ENCODE assay signal across 8 mouse cellular contexts in the genomic region with DNA sequence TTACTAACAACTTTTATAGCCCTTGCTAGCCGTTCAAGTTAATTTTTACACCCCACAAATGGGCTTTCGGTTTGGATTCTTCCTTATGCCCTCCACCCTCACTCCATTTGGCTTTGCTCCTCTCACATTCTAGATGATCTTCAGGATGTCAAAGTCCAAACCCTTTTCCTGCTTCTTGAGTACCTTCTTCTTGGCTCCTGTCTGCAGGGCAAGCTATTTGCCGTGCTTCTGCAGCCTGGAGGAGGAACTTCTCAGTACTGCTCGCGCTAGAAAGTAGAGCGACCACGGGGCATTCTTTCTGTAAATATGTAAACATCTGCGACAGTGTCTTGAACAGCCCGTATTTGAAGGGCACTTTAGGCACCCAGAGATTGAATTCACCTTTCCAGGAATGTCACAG. TPM values are rescaled to one million over a fixed set of nuclear protein-coding genes. Genes with fewer than 3 reads are reported as not detected.
DNase-seq lines count a peak whose midpoint lies in the region; ATAC-seq lines count a peak whose summit lies in the region.

No protein-coding gene starts in this region.

- no peaks in the 10 kb centered on the region for H3K36me3 ChIP-seq in heart, embryonic 14.5 days (ENCODE audit: control insufficient read depth, insufficient read depth, low read length)
- H3K36me3 ChIP-seq in liver, embryonic 15.5 days (replicated peaks), result 0 out of 2 replicates have a peak, but pooled peaks cover under 1% of the 10 kb centered on the region
- H3K36me3 ChIP-seq in stomach, embryonic 16.5 days (ENCODE audit: control insufficient read depth, insufficient read depth, low read length), result no peaks in the 10 kb centered on the region

- no peak for ATAC-seq in heart, embryonic 14.5 days (ENCODE audit: insufficient number of reproducible peaks, insufficient read depth, low FRiP score, low read depth)
- no peak for ATAC-seq in liver, embryonic 15.5 days (ENCODE audit: insufficient read depth)
- no peak for ATAC-seq in stomach, embryonic 16.5 days (ENCODE audit: insufficient read depth, low FRiP score)

- no peaks in the 10 kb centered on the region for H3K27me3 ChIP-seq in heart, embryonic 14.5 days (ENCODE audit: control insufficient read depth, insufficient read depth, low read length)
- H3K27me3 ChIP-seq in liver, embryonic 15.5 days, result no peaks in the 10 kb centered on the region
- H3K27me3 ChIP-seq in stomach, embryonic 16.5 days (ENCODE audit: control insufficient read depth, insufficient read depth, low read length), result no peaks in the 10 kb centered on the region

- H3K4me3 ChIP-seq in heart, embryonic 14.5 days (ENCODE audit: control insufficient read depth in 1 of 2, insufficient read depth in 1 of 2, low read depth in 1 of 2, low read length in 2 of 2), result peak overlapping the region; percentile 67 to 96
- H3K4me3 ChIP-seq in liver, embryonic 15.5 days (replicated peaks), result peak overlapping the region; percentile 85
- peak overlapping the region; percentile 68 for H3K4me3 ChIP-seq in stomach, embryonic 16.5 days (replicated peaks; ENCODE audit: low read length)

- intact Hi-C loops in heart, postnatal 10 days (cut with DNase I), result loop anchor here (5.0 kb wide), 1 partner anchor 81 kb away; no protein-coding TSS in a partner anchor
- intact Hi-C loops in gastrocnemius, postnatal 36 days (cut with DNase I), result no loop called here

- H3K9ac ChIP-seq in heart, embryonic 14.5 days (ENCODE audit: low read length), result peak overlapping the region; percentile 79
- H3K9ac ChIP-seq in liver, embryonic 15.5 days, result peak overlapping the region; percentile 94
- peak overlapping the region; percentile 79 for H3K9ac ChIP-seq in stomach, embryonic 16.5 days (ENCODE audit: low read length)

- H3K4me1 ChIP-seq in heart, embryonic 14.5 days (ENCODE audit: control insufficient read depth in 2 of 2, insufficient read depth in 2 of 2, low read length in 2 of 2), result peaks cover 0 to 11% of the 10 kb centered on the region in 2 experiments; a peak in 2 of 4 replicates
- peaks cover 48% of the 10 kb centered on the region for H3K4me1 ChIP-seq in liver, embryonic 15.5 days (replicated peaks)
- peaks cover 17% of the 10 kb centered on the region for H3K4me1 ChIP-seq in stomach, embryonic 16.5 days (ENCODE audit: control insufficient read depth, insufficient read depth, low read length)

- DNase-seq in heart, postnatal 10 days, result no peak
- peak; percentile 46 for DNase-seq in embryo, embryonic 11 days
- DNase-seq in induced T-regulatory cell, adult 2 months (ENCODE audit: low read depth), result peak; percentile 65
- no peak for DNase-seq in gastrocnemius, postnatal 36 days
- no peak for DNase-seq in frontal cortex, postnatal 25 days (ENCODE audit: low spot score in 2 of 2)

- peak overlapping the region; percentile 85 for H3K4me2 ChIP-seq in heart, embryonic 14.5 days (ENCODE audit: low read length)
- peak overlapping the region; percentile 98 for H3K4me2 ChIP-seq in liver, embryonic 15.5 days
- H3K4me2 ChIP-seq in stomach, embryonic 16.5 days (ENCODE audit: low read depth, low read length), result peak overlapping the region; percentile 93

- 10% methylated on average over 9 of the region's 9 CpGs for WGBS in heart, embryonic 14.5 days
- 5% methylated on average over 9 of the region's 9 CpGs for WGBS in liver, embryonic 15.5 days (ENCODE audit: insufficient replicate concordance)
- 5% methylated on average over 9 of the region's 9 CpGs for WGBS in stomach, embryonic 16.5 days

- H3K9me3 ChIP-seq in heart, embryonic 14.5 days (ENCODE audit: control insufficient read depth, low read length), result 0 out of 2 replicates have a peak, but pooled peaks cover 2% of the 10 kb centered on the region
- H3K9me3 ChIP-seq in liver, embryonic 15.5 days (replicated peaks), result 0 out of 2 replicates have a peak, but pooled peaks cover 3% of the 10 kb centered on the region
- H3K9me3 ChIP-seq in stomach, embryonic 16.5 days (replicated peaks; ENCODE audit: control insufficient read depth, low read length), result no peaks in the 10 kb centered on the region

- peak overlapping the region in 1 of 2 experiments; percentile 81; a peak in 1 of 4 replicates for H3K27ac ChIP-seq in heart, embryonic 14.5 days (replicated peaks in 1 of 2; ENCODE audit: control insufficient read depth in 1 of 2, insufficient read depth in 1 of 2, low read depth in 2 of 2, low read length in 2 of 2)
- peak overlapping the region; percentile 92 for H3K27ac ChIP-seq in liver, embryonic 15.5 days (replicated peaks)
- H3K27ac ChIP-seq in stomach, embryonic 16.5 days (ENCODE audit: low read length), result no peak overlapping the region

RNA-seq across cellular contexts. Expression of a gene that starts 0.4 kb away (rescaled TPM):
- 9.2 and 11.0 TPM in 2 replicates for polyA plus RNA-seq in heart, embryonic 14.5 days (2014; fragmentation: Nextera tagmentation; extraction: Ambion mirVana)
- 10 to 100 TPM in 1 of 2 experiments, 1 to 10 TPM in 1; 8.4 to 10.2 TPM for total RNA-seq in heart, postnatal 10 days (2021)
- 25.7 and 25.8 TPM in 2 replicates for polyA plus RNA-seq in liver, embryonic 15.5 days (2015; fragmentation: Nextera tagmentation; extraction: Ambion mirVana)
- 34.5 and 36.8 TPM in 2 replicates for polyA plus RNA-seq in stomach, embryonic 16.5 days (2015; fragmentation: Nextera tagmentation; extraction: Ambion mirVana)
- 1 to 10 TPM; 1.9 to 2.8 TPM for total RNA-seq in gastrocnemius, postnatal 36 days (2021)

Comparison
In these comparisons a context has a peak if more than half of its experiments do, and no peak if none do; other contexts are left out.
1. DNase-seq: peak in embryo, embryonic 11 days (single experiment) and induced T-regulatory cell, adult 2 months (single experiment); none in heart, postnatal 10 days (0 of 2), gastrocnemius, postnatal 36 days (0 of 2) and frontal cortex, postnatal 25 days (0 of 2).
2. Peak in every context shown above with its lines, with median percentiles within 50 percentile points of each other: H3K4me2 ChIP-seq, H3K4me3 ChIP-seq and H3K9ac ChIP-seq.